7 mouse cellular contexts compared by ENCODE assay signal in the genomic region with DNA sequence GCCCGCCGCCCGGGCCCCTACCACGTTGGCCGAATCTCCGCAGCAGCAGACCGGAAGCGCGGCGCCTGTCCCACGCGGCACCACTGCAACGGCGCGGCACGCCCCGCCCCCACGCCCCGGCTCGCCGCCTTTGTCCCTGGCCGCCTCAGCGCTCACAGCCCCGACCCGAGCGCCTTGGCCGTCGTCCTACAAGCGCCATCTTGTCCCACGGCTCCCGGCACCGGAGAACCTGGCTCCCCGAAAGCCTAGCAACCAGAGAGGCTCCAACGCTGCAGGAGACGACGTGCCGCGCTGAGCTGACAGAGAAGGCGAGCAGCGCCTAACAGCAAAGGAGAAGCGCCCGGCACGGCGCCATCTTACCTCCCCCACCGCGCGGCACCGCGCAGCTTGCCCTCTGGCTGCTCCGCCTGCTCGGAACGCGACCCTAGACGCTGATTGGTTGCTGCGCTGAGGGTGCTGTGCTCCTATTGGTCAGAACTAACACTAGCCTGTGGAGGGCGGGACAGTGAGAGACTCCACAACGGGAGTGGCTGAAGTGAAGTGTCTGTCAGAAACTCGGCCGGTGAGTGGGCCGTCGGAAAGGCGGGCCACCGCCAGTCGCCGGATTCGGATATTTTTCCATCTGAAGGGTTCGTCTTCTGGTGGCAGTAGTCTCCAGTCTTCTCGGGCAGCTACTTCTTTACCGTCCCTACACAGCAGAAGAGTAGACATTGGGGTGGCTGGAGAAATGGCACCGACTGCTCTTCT. TPM values are rescaled to one million over a fixed set of nuclear protein-coding genes. Genes with fewer than 3 reads are reported as not detected.
A peak's percentile ranks its signal among the peaks of the same experiment; 100 is the strongest.
DNase-seq lines count a peak whose midpoint lies in the region; ATAC-seq lines count a peak whose summit lies in the region.

A gene (minus strand): TSS at position 384 of the 747 bp plus-strand sequence.

- H3K27me3 ChIP-seq in intestine, embryonic 16.5 days (replicated peaks; ENCODE audit: control insufficient read depth, insufficient read depth, low read length) = no peaks in the 10 kb centered on the region
- H3K27me3 ChIP-seq in midbrain, embryonic 11.5 days (ENCODE audit: control insufficient read depth, insufficient read depth, low read length) = no peaks in the 10 kb centered on the region

- peaks cover 9% of the 10 kb centered on the region for H3K36me3 ChIP-seq in intestine, embryonic 16.5 days (ENCODE audit: control insufficient read depth, insufficient read depth, low read length)
- peaks cover 15% of the 10 kb centered on the region for H3K36me3 ChIP-seq in midbrain, embryonic 11.5 days (ENCODE audit: control insufficient read depth, insufficient read depth, low read length)

- peaks cover 7% of the 10 kb centered on the region; the same call in 1 of the 2 replicates for H3K4me1 ChIP-seq in intestine, embryonic 16.5 days (ENCODE audit: control insufficient read depth, insufficient read depth, low read length)
- H3K4me1 ChIP-seq in midbrain, embryonic 11.5 days (ENCODE audit: control insufficient read depth, insufficient read depth, low read length) = peaks cover 8% of the 10 kb centered on the region

- WGBS in intestine, embryonic 16.5 days = under 1% methylated on average over 69 of the region's 70 CpGs
- under 1% methylated on average over 69 of the region's 70 CpGs for WGBS in midbrain, embryonic 11.5 days

- DNase-seq in adrenal gland, adult 8-10 months = peak; percentile 98
- DNase-seq in embryo, embryonic 9.5 days (ENCODE audit: extremely low spot score) = peak; percentile 97
- peak; percentile 90 to 97 for DNase-seq in gastrocnemius, postnatal 4 days (ENCODE audit: low spot score in 2 of 2)
- DNase-seq in left cerebral cortex, postnatal 36 days (ENCODE audit: low spot score in 2 of 2) = peak; percentile 98 to 99
- DNase-seq in midbrain, embryonic 11.5 days (ENCODE audit: low spot score, missing footprints) = peak; percentile 99
- DNase-seq in skeletal muscle tissue, adult 2 months (ENCODE audit: low read depth, low spot score) = peak; percentile 99

- peak within 1 kb of the TSS; percentile 94 for H3K9ac ChIP-seq in intestine, embryonic 16.5 days (ENCODE audit: low read depth, low read length)
- H3K9ac ChIP-seq in midbrain, embryonic 11.5 days (ENCODE audit: low read length) = peak within 1 kb of the TSS; percentile 98

- H3K4me3 ChIP-seq in intestine, embryonic 16.5 days (ENCODE audit: low read length) = peak within 1 kb of the TSS; percentile 88
- H3K4me3 ChIP-seq in midbrain, embryonic 11.5 days (ENCODE audit: low read depth, low read length) = peak within 1 kb of the TSS; percentile 84

- no peaks in the 10 kb centered on the region for H3K9me3 ChIP-seq in intestine, embryonic 16.5 days (ENCODE audit: control insufficient read depth, low read length)
- no peaks in the 10 kb centered on the region for H3K9me3 ChIP-seq in midbrain, embryonic 11.5 days (ENCODE audit: control insufficient read depth, low read length)

- peak; percentile 100 for ATAC-seq in intestine, embryonic 16.5 days
- peak; percentile 100 for ATAC-seq in midbrain, embryonic 11.5 days (ENCODE audit: low FRiP score)

- intact Hi-C loops in left cerebral cortex, postnatal 36 days (cut with DNase I) = loop anchor here (5.0 kb wide), 1 partner anchor 33 kb away; no protein-coding TSS in a partner anchor

- H3K4me2 ChIP-seq in intestine, embryonic 16.5 days (ENCODE audit: low read depth, low read length) = peak within 1 kb of the TSS; percentile 86
- peak within 1 kb of the TSS; percentile 92 for H3K4me2 ChIP-seq in midbrain, embryonic 11.5 days

- peak within 1 kb of the TSS; percentile 98 for H3K27ac ChIP-seq in intestine, embryonic 16.5 days (ENCODE audit: low read length)
- H3K27ac ChIP-seq in midbrain, embryonic 11.5 days (ENCODE audit: low read depth, low read length) = peak within 1 kb of the TSS; percentile 99

RNA-seq across cellular contexts. Expression of the gene that starts here (rescaled TPM):
- 100 to 1,000 TPM in 2 of 4 experiments, 10 to 100 TPM in 2; 89.8 to 123 (median 106) TPM for total RNA-seq in adrenal gland, adult 8-10 months (2022)
- 10 to 100 TPM; 75.4 to 83.9 TPM for total RNA-seq in gastrocnemius, postnatal 4 days (2021)
- polyA plus RNA-seq in intestine, embryonic 16.5 days (2015; fragmentation: Nextera tagmentation; extraction: Ambion mirVana) = 67.2 and 69.6 TPM in 2 replicates
- total RNA-seq in left cerebral cortex, postnatal 36 days (2021) = 10 to 100 TPM; 58.9 to 60.9 TPM
- polyA plus RNA-seq in midbrain, embryonic 11.5 days (2014; fragmentation: Nextera tagmentation; extraction: Ambion mirVana) = 131 and 140 TPM in 2 replicates

Comparison
In these comparisons a context has a peak if more than half of its experiments do, and no peak if none do; other contexts are left out.
1. Peak in every context shown above with its lines: DNase-seq, ATAC-seq, H3K4me3 ChIP-seq and H3K27ac ChIP-seq.